Mouse (Mus musculus) ES-E14 (cell line): ENCODE data around the gene Fxyd2. TPM values are rescaled to one million over a fixed set of nuclear protein-coding genes. Genes with fewer than 3 reads are reported as not detected.
A peak's percentile ranks its signal among the peaks of the same experiment; 100 is the strongest.

Experiments used
- DNase-seq: peaks from one replicate; pipeline ENCODE4 v3.0.0-alpha.2; 2013; ENCODE audit warnings: low read depth, low spot score
- H3K27ac ChIP-seq: 2 replicates; pipeline ENCODE4 v1.5.1; 2012; ENCODE audit warnings: low read depth, mild to moderate bottlenecking, low read length, moderate library complexity, mixed read lengths; ENCODE audit not compliant: poor library complexity, insufficient read depth, severe bottlenecking
- H3K36me3 ChIP-seq: 2 replicates; pipeline ENCODE4 v1.6.1; 2012; ENCODE audit warnings: mild to moderate bottlenecking, low read length, moderate library complexity, mixed read lengths; ENCODE audit not compliant: control insufficient read depth, poor library complexity, insufficient read depth, severe bottlenecking
- H3K4me1 ChIP-seq, 2 experiments: fragments of 150-350 bp in 1 of 2; sonication (generic) in 1 of 2; 2 replicates each; pipeline ENCODE4 v1.6.1; 2012; ENCODE audit warnings: low read length in 2 of 2, mild to moderate bottlenecking in 1 of 2, mixed read lengths in 1 of 2; ENCODE audit not compliant: control insufficient read depth in 2 of 2, insufficient read depth in 2 of 2, poor library complexity in 1 of 2
- H3K4me3 ChIP-seq, 2 experiments: fragments of 150-350 bp in 1 of 2; sonication (generic) in 1 of 2; 2 replicates each; pipeline ENCODE4 v1.5.1; 2012; ENCODE audit warnings: low read length in 2 of 2, low read depth in 1 of 2, mild to moderate bottlenecking in 1 of 2, mixed read lengths in 1 of 2; ENCODE audit not compliant: insufficient read depth in 1 of 2, poor library complexity in 1 of 2, severe bottlenecking in 1 of 2
- H3K9ac ChIP-seq: 2 replicates; pipeline ENCODE4 v1.6.1; 2012; ENCODE audit warnings: low read depth, mild to moderate bottlenecking, low read length, mixed read lengths; ENCODE audit not compliant: poor library complexity, insufficient read depth, severe bottlenecking
- H3K9me3 ChIP-seq: fragments of 150-350 bp; sonication (generic); 2 replicates; pipeline ENCODE4 v1.6.1; 2012; ENCODE audit warnings: low read depth, mild to moderate bottlenecking, low read length; ENCODE audit not compliant: control insufficient read depth, insufficient read depth
- CHD2 ChIP-seq: IDR thresholded peaks from 2 replicates; pipeline ENCODE4 v1.6.1; 2014; ENCODE audit warnings: mild to moderate bottlenecking, low read depth, low read length, inconsistent platforms
- HCFC1 ChIP-seq: IDR thresholded peaks from 2 replicates; pipeline ENCODE4 v1.6.1; 2012; ENCODE audit warnings: low read length, inconsistent platforms, borderline replicate concordance; ENCODE audit not compliant: insufficient read depth
- MAFK ChIP-seq: IDR thresholded peaks from 2 replicates; pipeline ENCODE4 v1.6.1; 2014; ENCODE audit warnings: mild to moderate bottlenecking, low read depth, low read length, inconsistent platforms; ENCODE audit not compliant: insufficient read depth
- ZC3H11A ChIP-seq: IDR thresholded peaks from 2 replicates; pipeline ENCODE4 v1.6.1; 2012; ENCODE audit warnings: low read depth, mild to moderate bottlenecking, inconsistent platforms, low read length, borderline replicate concordance
- ZNF384 ChIP-seq: IDR thresholded peaks from 2 replicates; pipeline ENCODE4 v1.6.1; 2012; ENCODE audit warnings: low read depth, low read length, inconsistent platforms
- in situ Hi-C, 2 experiments: fragments of 600-800 bp; cut with MboI; formaldehyde crosslinking; loops; one replicate each; pipeline ENCODE4 v1.15.1; 2025; ENCODE audit warnings: low sequenced_read_pairs in 2 of 2, inconsistent platforms in 1 of 2; ENCODE audit not compliant: unreplicated experiment in 2 of 2
- total RNA-seq: library from RNA; depleted of rRNA; stranded (reverse); fragments of 300-350 nt; gene quantifications from 2 replicates; pipeline ENCODE4 v1.2.3, GENCODE M21; 2012

The Fxyd2 gene
- total RNA-seq, 1 experiment, result 2.2 TPM

DNA sequence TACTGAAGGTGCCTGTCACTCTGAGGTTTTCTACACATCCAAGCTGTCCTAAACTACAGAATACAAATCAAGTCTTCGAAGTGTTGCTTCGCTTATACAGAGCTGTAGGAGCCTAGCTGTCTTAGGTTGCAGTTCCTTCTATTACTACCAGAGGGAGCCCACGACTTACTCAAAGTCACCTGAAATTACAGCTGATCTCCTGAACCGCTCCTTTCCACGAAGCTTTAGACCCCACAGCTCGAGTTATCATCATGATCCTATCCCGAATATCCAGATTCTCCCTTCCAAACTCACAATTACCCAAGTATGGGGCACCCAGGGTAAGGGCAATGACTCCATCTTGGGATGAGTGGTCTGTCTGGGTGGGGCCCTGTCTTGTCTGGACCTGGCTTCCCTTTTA, 12.3 kb downstream of the Fxyd2 start:
- no peak overlapping the region; the same call in 1 of the 2 replicates for H3K9ac ChIP-seq
- in situ Hi-C loops, result loop anchor here (5.0 to 10.0 kb wide), 3 partner anchors 107 to 187 kb away; no protein-coding TSS in a partner anchor
- DNase-seq, result no peak
- 0 out of 4 replicates have a peak, but pooled peaks cover 0 to 1% of the 10 kb centered on the region in 2 experiments for H3K4me1 ChIP-seq
- H3K27ac ChIP-seq, result no peak overlapping the region
- no peaks in the 10 kb centered on the region for H3K36me3 ChIP-seq
- no peaks in the 10 kb centered on the region for H3K9me3 ChIP-seq
- H3K4me3 ChIP-seq, result no peak overlapping the region
- peak; percentile 37; the same call in 1 of the 2 replicates for TF ChIP-seq ZC3H11A
- TF ChIP-seq MAFK, result no peak

DNA sequence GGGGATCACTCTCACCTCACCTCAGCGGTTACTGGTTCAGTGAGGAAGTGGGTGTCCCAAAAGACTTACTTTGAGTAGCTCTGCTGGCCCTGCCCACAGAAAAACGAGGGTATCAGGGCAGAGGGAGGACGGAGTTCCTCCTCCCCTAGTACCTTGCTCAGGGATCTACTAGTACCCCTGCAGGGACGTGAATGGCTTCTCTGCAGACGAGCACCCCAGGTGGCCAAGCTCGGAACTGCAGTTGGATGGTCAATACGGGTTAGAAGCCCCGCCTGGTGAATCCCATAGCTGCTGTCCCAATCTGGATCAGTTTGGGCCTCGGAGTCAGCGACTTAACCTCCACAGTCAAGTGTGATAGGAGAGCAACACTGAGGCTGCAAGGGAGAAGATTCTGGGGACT, 12.8 kb downstream of the Fxyd2 start:
- in situ Hi-C loops, result loop anchor here (5.0 to 10.0 kb wide), 3 partner anchors 107 to 187 kb away; no protein-coding TSS in a partner anchor
- peak; percentile 92 for DNase-seq
- no peak overlapping the region for H3K9ac ChIP-seq
- no peaks in the 10 kb centered on the region for H3K4me1 ChIP-seq
- no peak for TF ChIP-seq ZNF384
- peak; percentile 50; the same call in 1 of the 2 replicates for TF ChIP-seq HCFC1
- TF ChIP-seq CHD2, result no peak
- no peak for TF ChIP-seq ZC3H11A
- no peaks in the 10 kb centered on the region for H3K9me3 ChIP-seq
- H3K27ac ChIP-seq, result no peak overlapping the region
- no peak overlapping the region for H3K4me3 ChIP-seq
- H3K36me3 ChIP-seq, result no peaks in the 10 kb centered on the region

DNA sequence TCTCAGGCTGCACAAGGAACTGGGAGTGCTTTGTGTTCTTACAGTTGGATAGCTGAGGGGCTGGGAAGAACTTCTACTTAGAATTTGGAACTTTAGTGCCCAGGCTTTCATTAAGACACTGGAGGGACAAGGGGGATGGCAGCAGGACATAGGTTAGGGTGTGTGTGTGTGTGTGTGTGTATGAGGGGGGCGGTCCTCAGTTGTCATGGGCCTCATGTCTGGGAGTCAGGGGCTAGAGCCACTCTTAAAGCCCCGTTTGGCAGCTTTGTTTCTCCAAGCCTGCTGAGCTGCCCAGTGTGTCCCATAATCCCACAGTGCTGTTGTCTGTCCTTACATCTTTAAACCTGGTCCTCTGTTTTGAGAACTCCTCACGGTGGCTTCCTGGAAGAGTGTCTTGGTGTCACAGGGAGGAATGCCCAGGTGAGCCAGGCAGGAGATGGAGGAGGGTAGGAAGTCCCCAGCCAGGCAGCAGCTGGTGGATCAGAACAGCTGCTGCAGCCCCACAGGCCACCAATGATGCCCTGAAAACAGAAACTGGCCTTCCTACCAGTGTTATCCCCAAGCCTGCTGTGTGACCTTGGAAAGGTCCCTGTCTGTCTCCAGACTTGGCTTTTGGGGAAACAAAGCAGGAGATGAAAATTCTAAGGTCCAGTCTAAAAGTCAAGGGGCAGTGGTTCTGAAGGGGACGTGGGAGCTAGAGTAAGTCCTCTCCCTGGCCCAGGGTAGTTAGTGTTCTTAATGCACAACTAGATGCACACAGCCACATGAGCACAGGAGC, 13.4 kb downstream of the Fxyd2 start:
- Histone ChIP-seq H3K4me1 (no peaks in the 10 kb centered on the region), H3K4me3 (no peak overlapping the region), H3K9ac (no peak overlapping the region), H3K36me3 (no peaks in the 10 kb centered on the region), H3K27ac (no peak overlapping the region), H3K9me3 (no peaks in the 10 kb centered on the region)
- in situ Hi-C loops, result loop anchor here (5.0 to 10.0 kb wide), 3 partner anchors 108 to 188 kb away; no protein-coding TSS in a partner anchor
- TF ChIP-seq ZNF384, result no peak
- no peak for TF ChIP-seq MAFK
- TF ChIP-seq ZC3H11A, result no peak
- DNase-seq, result no peak

DNA sequence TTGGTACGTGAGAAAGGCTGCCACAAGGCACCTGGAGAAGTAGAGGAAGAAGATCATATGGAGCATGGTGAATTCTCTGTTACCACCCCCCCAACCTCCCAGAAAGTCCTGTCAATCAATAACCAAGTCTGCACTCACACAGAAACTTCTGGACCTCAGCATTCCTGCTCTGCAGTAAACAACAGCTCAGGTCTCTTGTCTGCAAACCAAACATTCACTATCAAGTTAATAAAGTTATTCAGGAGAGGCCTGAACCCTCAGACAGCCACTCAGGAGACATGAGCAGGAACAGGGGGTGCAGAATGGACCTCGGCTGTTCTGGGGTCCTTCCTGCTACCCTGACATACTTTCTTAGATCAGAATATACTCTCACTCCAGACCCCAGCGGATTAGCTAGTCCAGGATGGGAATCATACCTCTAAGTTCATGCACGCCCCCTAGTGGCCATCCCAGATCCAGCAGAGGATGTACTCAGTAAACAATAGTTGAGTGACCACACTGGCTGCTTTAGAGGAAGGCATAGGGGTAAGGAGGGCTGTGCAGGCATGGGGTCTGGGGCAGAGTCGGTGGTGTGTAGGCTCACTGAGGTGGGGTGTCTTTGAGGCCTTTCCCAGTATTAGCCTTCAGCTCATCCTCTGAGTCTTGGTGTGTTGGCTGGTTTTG, 14.1 kb downstream of the Fxyd2 start:
- Histone ChIP-seq H3K9ac (no peak overlapping the region), H3K4me3 (no peak overlapping the region), H3K36me3 (no peaks in the 10 kb centered on the region), H3K4me1 (no peaks in the 10 kb centered on the region), H3K9me3 (no peaks in the 10 kb centered on the region), H3K27ac (no peak overlapping the region)
- DNase-seq, result peak; percentile 86
- in situ Hi-C loops, result loop anchor here (5.0 to 10.0 kb wide), 3 partner anchors 109 to 189 kb away; no protein-coding TSS in a partner anchor
- TF ChIP-seq HCFC1 (no peak), ZC3H11A (no peak), MAFK (no peak)
